Mouse (Mus musculus) monocyte, adult 59 days (primary cell): Measurements from ENCODE around the gene Cd200. TPM values are rescaled to one million over a fixed set of nuclear protein-coding genes. Genes with fewer than 3 reads are reported as not detected.

Experiments used
- total RNA-seq, 2 experiments: library from RNA; stranded (reverse); gene quantifications; one replicate each; pipeline ENCODE4 v1.2.4; 2023

The Cd200 gene
- total RNA-seq = 1 to 10 TPM in 1 of 2 experiments, under 1 TPM in 1; 0.76 to 2.2 TPM

GRCm38 (mm10) chr16:45408425-45409063 lies at the start of gene Cd200:
Gene Cd200 (minus strand): TSS chr16:45409053.

Other genes with a start within 250 kb of the Cd200 start
- 10 to 100 TPM in 1 of 2 experiments, 1 to 10 TPM in 1; 8.9 to 11.9 TPM for gene Btla, start 184.7 kb downstream of the Cd200 start, total RNA-seq
- not detected for gene Gm609, start 83.9 kb upstream of the Cd200 start, total RNA-seq
- not detected for gene Gm17783, start 123.0 kb upstream of the Cd200 start, total RNA-seq
- not detected for gene Slc9c1, start 126.3 kb upstream of the Cd200 start, total RNA-seq
- gene Gcsam, start 201.3 kb upstream of the Cd200 start, total RNA-seq = under 1 TPM in 1 of 2 experiments, not detected in 1; 0.30 TPM
- gene BC016579, start 245.0 kb upstream of the Cd200 start, total RNA-seq = not detected